Comparison of ENCODE assay signal across 11 mouse cellular contexts in genomic region chr5:116553868-116554267, GRCm38 (mm10). TPM values are rescaled to one million over a fixed set of nuclear protein-coding genes. Genes with fewer than 3 reads are reported as not detected.
DNase-seq lines count a peak whose midpoint lies in the region; ATAC-seq lines count a peak whose summit lies in the region.
"Had no signal": no experiment of that assay in that cellular context is flagged by ENCODE, and none has a peak within 500 bp of the region (broad histone marks: within the 10 kb centered on the region; RNA-seq: fewer than 3 reads in every experiment).

No protein-coding gene starts in this region.

- intact Hi-C loops in left cerebral cortex, postnatal 10 days (cut with DNase I) = no loop called here

- ATAC-seq in forebrain, embryonic 15.5 days (replicated peaks) = peak; percentile 46; the same call in 1 of the 2 replicates
- ATAC-seq in midbrain, embryonic 15.5 days (replicated peaks) = no peak

- H3K9ac ChIP-seq in forebrain, embryonic 15.5 days (replicated peaks) = no peak overlapping the region
- no peak overlapping the region for H3K9ac ChIP-seq in midbrain, embryonic 15.5 days
- H3K9ac ChIP-seq: heart, embryonic 13.5 days had no signal

- 0 out of 2 replicates have a peak, but pooled peaks cover 3% of the 10 kb centered on the region for H3K36me3 ChIP-seq in forebrain, embryonic 15.5 days
- no peaks in the 10 kb centered on the region for H3K36me3 ChIP-seq in midbrain, embryonic 15.5 days (replicated peaks)
- H3K36me3 ChIP-seq: heart, embryonic 13.5 days had no signal

- H3K4me3 ChIP-seq in forebrain, embryonic 15.5 days = no peak overlapping the region
- H3K4me3 ChIP-seq in midbrain, embryonic 15.5 days = no peak overlapping the region
- H3K4me3 ChIP-seq: erythroblast, embryonic 14.5 days; heart, embryonic 13.5 days had no signal

- 4% methylated on average over 5 of the region's 5 CpGs for WGBS in forebrain, embryonic 15.5 days
- 5% methylated on average over 5 of the region's 5 CpGs for WGBS in midbrain, embryonic 15.5 days

- H3K27me3 ChIP-seq in forebrain, embryonic 15.5 days = no peaks in the 10 kb centered on the region
- no peaks in the 10 kb centered on the region for H3K27me3 ChIP-seq in midbrain, embryonic 15.5 days (replicated peaks)
- H3K27me3 ChIP-seq: heart, embryonic 13.5 days had no signal

- DNase-seq in lung, postnatal 14 days = peak; percentile 3
- no peak for DNase-seq in lung, postnatal 25 days (ENCODE audit: low spot score)
- DNase-seq in embryo, embryonic 10.5 days (ENCODE audit: low spot score) = peak; percentile 73
- no peak for DNase-seq in left cerebral cortex, postnatal 10 days (ENCODE audit: extremely low spot score in 1 of 2, low spot score in 2 of 2)
- no peak for DNase-seq in heart, adult 11 months
- DNase-seq: right cerebral cortex, postnatal 4 days; thymus, postnatal 14 days had no signal

- no peaks in the 10 kb centered on the region for H3K9me3 ChIP-seq in forebrain, embryonic 15.5 days
- H3K9me3 ChIP-seq in midbrain, embryonic 15.5 days = no peaks in the 10 kb centered on the region

- H3K27ac ChIP-seq in forebrain, embryonic 15.5 days (replicated peaks) = peak overlapping the region; percentile 71
- peak overlapping the region; percentile 31; the same call in 1 of the 2 replicates for H3K27ac ChIP-seq in midbrain, embryonic 15.5 days
- H3K27ac ChIP-seq: heart, embryonic 13.5 days had no signal

- H3K4me1 ChIP-seq in forebrain, embryonic 15.5 days = peaks cover 32% of the 10 kb centered on the region
- H3K4me1 ChIP-seq in midbrain, embryonic 15.5 days = peaks cover 27% of the 10 kb centered on the region
- H3K4me1 ChIP-seq: heart, embryonic 13.5 days had no signal

- no peak overlapping the region for H3K4me2 ChIP-seq in forebrain, embryonic 15.5 days (replicated peaks)
- H3K4me2 ChIP-seq in midbrain, embryonic 15.5 days = no peak overlapping the region
- H3K4me2 ChIP-seq: heart, embryonic 13.5 days had no signal

RNA-seq across cellular contexts. Expression of gene Srrm4, which starts 37.7 kb away (rescaled TPM):
- polyA plus RNA-seq in forebrain, embryonic 15.5 days (2015; fragmentation: Nextera tagmentation; extraction: Ambion mirVana) = 32.7 and 34.4 TPM in 2 replicates
- 19.3 and 20.0 TPM in 2 replicates for polyA plus RNA-seq in midbrain, embryonic 15.5 days (2015; fragmentation: Nextera tagmentation; extraction: Ambion mirVana)
- 10 to 100 TPM; 32.2 to 33.9 TPM for total RNA-seq in left cerebral cortex, postnatal 10 days (2021)
- polyA plus RNA-seq: erythroblast, embryonic 14.5 days had no signal

Comparison
In these comparisons a context has a peak if more than half of its experiments do, and no peak if none do; other contexts are left out.
1. DNase-seq: peak in lung, postnatal 14 days (single experiment) and embryo, embryonic 10.5 days (single experiment); none in lung, postnatal 25 days (single experiment), left cerebral cortex, postnatal 10 days (0 of 2) and heart, adult 11 months (single experiment).